Mouse (Mus musculus): ENCODE results near the gene Cnrip1. TPM values are rescaled to one million over a fixed set of nuclear protein-coding genes. Genes with fewer than 3 reads are reported as not detected.
"Not testable (repeated sequence)": the region's sequence is repeated elsewhere in the genome, so short reads cannot be mapped to it uniquely, and the experiment has no call there.

Gene Cnrip1
- 1 to 10 TPM; 4.3 to 5.1 TPM for total RNA-seq (2021)
- long read RNA-seq, experiment 1, transcript Cnrip1-201 (3 exons, 1,654 nt) = major isoform, 8 of 9 reads
- long read RNA-seq, experiment 1, partial matches to known transcripts = 0 of 9 reads
- long read RNA-seq, experiment 1, other reads (novel, unspliced or antisense) = 1 of 9 reads
- long read RNA-seq, experiment 2, transcript Cnrip1-201 (3 exons, 1,654 nt) = major isoform, 5 of 5 reads
- long read RNA-seq, experiment 2, partial matches to known transcripts = 0 of 5 reads
- long read RNA-seq, experiment 2, other reads (novel, unspliced or antisense) = 0 of 5 reads

GRCm38 (mm10) chr11:17051545-17052475, at the start of gene Cnrip1, which contains the start of gene Plek:
Gene Cnrip1, plus strand, starts transcription at chr11:17051586.
Gene Plek, minus strand, starts transcription at chr11:17052381.
- DNase-seq = peak; percentile 63

- DNase-seq = no peak
Observed at GRCm38 (mm10) chr11:17002739-17003373, 48.5 kb upstream of the Cnrip1 start.

- DNase-seq = no peak
Observed at GRCm38 (mm10) chr11:17003757-17004156, 47.6 kb upstream of the Cnrip1 start.

GRCm38 (mm10) chr11:17004899-17005846, 46.2 kb upstream of the Cnrip1 start:
- no peak for DNase-seq

GRCm38 (mm10) chr11:17006526-17006925, 44.9 kb upstream of the Cnrip1 start:
- DNase-seq = not testable (repeated sequence)

- DNase-seq = no peak
Observed at GRCm38 (mm10) chr11:17007517-17008173, 43.7 kb upstream of the Cnrip1 start.

GRCm38 (mm10) chr11:17008498-17008941, 42.9 kb upstream of the Cnrip1 start:
- no peak for DNase-seq

- no peak for DNase-seq
Observed at GRCm38 (mm10) chr11:17012948-17013347, 38.4 kb upstream of the Cnrip1 start.

GRCm38 (mm10) chr11:17019328-17019727, 32.1 kb upstream of the Cnrip1 start:
- DNase-seq = no peak

- no peak for DNase-seq
Observed at GRCm38 (mm10) chr11:17023206-17023605, 28.2 kb upstream of the Cnrip1 start.

- no peak for DNase-seq
Observed at GRCm38 (mm10) chr11:17023984-17024383, 27.4 kb upstream of the Cnrip1 start.

- no peak for DNase-seq
Observed at GRCm38 (mm10) chr11:17045806-17046205, 5.6 kb upstream of the Cnrip1 start.

- DNase-seq = no peak
Observed at GRCm38 (mm10) chr11:17052476-17053049, 1.2 kb downstream of the Cnrip1 start.

- not testable (repeated sequence) for DNase-seq
Observed at GRCm38 (mm10) chr11:17069360-17069759, 18.0 kb downstream of the Cnrip1 start.

- DNase-seq = peak; percentile 56
Observed at GRCm38 (mm10) chr11:17075656-17076055, 24.3 kb downstream of the Cnrip1 start.

GRCm38 (mm10) chr11:17082086-17082485, 30.7 kb downstream of the Cnrip1 start:
- DNase-seq = no peak

- no peak for DNase-seq
Observed at GRCm38 (mm10) chr11:17082953-17083352, 31.6 kb downstream of the Cnrip1 start.

GRCm38 (mm10) chr11:17083455-17083854, 32.1 kb downstream of the Cnrip1 start:
- no peak for DNase-seq

GRCm38 (mm10) chr11:17083866-17084265, 32.5 kb downstream of the Cnrip1 start:
- DNase-seq = peak; percentile 35

GRCm38 (mm10) chr11:17086106-17086505, 34.7 kb downstream of the Cnrip1 start:
- no peak for DNase-seq
